In genomic region chr9:75625556-75626307, GRCm38 (mm10) we compare ENCODE assay signal across 8 mouse cellular contexts. TPM values are rescaled to one million over a fixed set of nuclear protein-coding genes. Genes with fewer than 3 reads are reported as not detected.
DNase-seq lines count a peak whose midpoint lies in the region; ATAC-seq and TF ChIP-seq lines count a peak whose summit lies in the region.

Gene Lysmd2, plus strand, starts transcription at chr9:75625741.

- H3K79me2 ChIP-seq in C2C12 (ENCODE audit: control insufficient read depth, insufficient read depth), result peaks cover 25% of the 10 kb centered on the region

- peak within 1 kb of the TSS; percentile 76 for H3K9ac ChIP-seq in heart, embryonic 12.5 days
- H3K9ac ChIP-seq in kidney, embryonic 16.5 days (replicated peaks; ENCODE audit: low read length), result peak within 1 kb of the TSS; percentile 93
- H3K9ac ChIP-seq in liver, embryonic 11.5 days (ENCODE audit: low read depth, low read length), result peak within 1 kb of the TSS; percentile 77

- WGBS in heart, embryonic 12.5 days, result under 1% methylated on average over 91 of the region's 94 CpGs
- WGBS in kidney, embryonic 16.5 days, result under 1% methylated on average over 52 of the region's 94 CpGs
- under 1% methylated on average over 84 of the region's 94 CpGs for WGBS in liver, embryonic 11.5 days

- peaks cover 5% of the 10 kb centered on the region for H3K79me3 ChIP-seq in C2C12 (ENCODE audit: low read depth)

- TF ChIP-seq POLR2A in bone marrow macrophage, adult 2 months (IDR thresholded peaks at IDR 0.05; ENCODE audit: borderline replicate concordance, low read depth, low read length), result no peak

- H3K36me3 ChIP-seq in C2C12 (ENCODE audit: control insufficient read depth, insufficient read depth), result no peaks in the 10 kb centered on the region
- no peaks in the 10 kb centered on the region for H3K36me3 ChIP-seq in heart, embryonic 12.5 days
- H3K36me3 ChIP-seq in kidney, embryonic 16.5 days (ENCODE audit: insufficient read depth, low read length), result no peaks in the 10 kb centered on the region
- H3K36me3 ChIP-seq in liver, embryonic 11.5 days (ENCODE audit: control insufficient read depth, insufficient read depth, low read length), result no peaks in the 10 kb centered on the region

- no peak within 1 kb of the TSS for H3K27ac ChIP-seq in bone marrow macrophage, adult 2 months (ENCODE audit: insufficient read depth, low read depth, low read length)
- peak within 1 kb of the TSS; percentile 49 for H3K27ac ChIP-seq in heart, embryonic 12.5 days (ENCODE audit: poor library complexity, severe bottlenecking)
- H3K27ac ChIP-seq in kidney, embryonic 16.5 days (ENCODE audit: low read length), result peak within 1 kb of the TSS; percentile 84
- 0 out of 2 replicates have a peak within 1 kb of the TSS, but pooled peaks have one; percentile 48 for H3K27ac ChIP-seq in liver, embryonic 11.5 days (ENCODE audit: low read depth, low read length)

- TF ChIP-seq CTCF in C2C12 (IDR thresholded peaks at IDR 0.05; ENCODE audit: control insufficient read depth, insufficient read depth, insufficient read length), result no peak
- no peak for TF ChIP-seq CTCF in bone marrow macrophage, adult 2 months (IDR thresholded peaks at IDR 0.05; ENCODE audit: low read depth, low read length)

- no peaks in the 10 kb centered on the region for H3K27me3 ChIP-seq in C2C12 (ENCODE audit: control insufficient read depth, insufficient read depth, insufficient read length)
- 0 out of 2 replicates have a peak, but pooled peaks cover 3% of the 10 kb centered on the region for H3K27me3 ChIP-seq in heart, embryonic 12.5 days (replicated peaks)
- no peaks in the 10 kb centered on the region for H3K27me3 ChIP-seq in kidney, embryonic 16.5 days (ENCODE audit: insufficient read depth, low read length)
- H3K27me3 ChIP-seq in liver, embryonic 11.5 days (replicated peaks; ENCODE audit: control insufficient read depth, insufficient read depth, low read length), result peaks cover 5% of the 10 kb centered on the region; the same call in 1 of the 2 replicates

- no peaks in the 10 kb centered on the region for H3K9me3 ChIP-seq in heart, embryonic 12.5 days (replicated peaks)
- H3K9me3 ChIP-seq in kidney, embryonic 16.5 days (ENCODE audit: low read length), result no peaks in the 10 kb centered on the region
- no peaks in the 10 kb centered on the region for H3K9me3 ChIP-seq in liver, embryonic 11.5 days (ENCODE audit: control insufficient read depth, low read length)

- peak within 1 kb of the TSS; percentile 59 for H3ac ChIP-seq in C2C12 (ENCODE audit: control insufficient read depth, insufficient read length, low read depth)

- H3K4me3 ChIP-seq in C2C12 (ENCODE audit: insufficient read depth, poor library complexity, severe bottlenecking), result peak within 1 kb of the TSS; percentile 34
- H3K4me3 ChIP-seq in bone marrow macrophage, adult 2 months (ENCODE audit: insufficient read depth, low read length), result peak within 1 kb of the TSS; percentile 59
- peak within 1 kb of the TSS; percentile 63 for H3K4me3 ChIP-seq in heart, embryonic 12.5 days
- peak within 1 kb of the TSS; percentile 76 for H3K4me3 ChIP-seq in kidney, embryonic 16.5 days (ENCODE audit: low read length)
- H3K4me3 ChIP-seq in liver, embryonic 11.5 days (ENCODE audit: low read depth, low read length), result peak within 1 kb of the TSS; percentile 73

- ATAC-seq in heart, embryonic 12.5 days (ENCODE audit: insufficient number of reproducible peaks, low FRiP score), result peak; percentile 88
- ATAC-seq in kidney, embryonic 16.5 days (ENCODE audit: low FRiP score, low TSS enrichment), result peak; percentile 94
- ATAC-seq in liver, embryonic 11.5 days (replicated peaks; ENCODE audit: low FRiP score), result peak; percentile 81

- peak within 1 kb of the TSS; percentile 87 for H3K4me2 ChIP-seq in heart, embryonic 12.5 days
- H3K4me2 ChIP-seq in kidney, embryonic 16.5 days (replicated peaks; ENCODE audit: low read depth, low read length), result peak within 1 kb of the TSS; percentile 87
- peak within 1 kb of the TSS; percentile 91 for H3K4me2 ChIP-seq in liver, embryonic 11.5 days

- DNase-seq in fibroblast of lung, adult 2 months (ENCODE audit: low read depth), result peak; percentile 40
- DNase-seq in liver, embryonic 11.5 days (ENCODE audit: low spot score), result peak; percentile 72
- DNase-seq in neural tube, embryonic 10.5 days (ENCODE audit: extremely low spot score, low spot score), result peak; percentile 83
- peak; percentile 67 for DNase-seq in testis, postnatal 14 days (ENCODE audit: low spot score)

- H3K4me1 ChIP-seq in bone marrow macrophage, adult 2 months (ENCODE audit: control insufficient read depth, insufficient read depth, low read length), result peaks cover 2% of the 10 kb centered on the region; the same call in 1 of the 2 replicates
- peaks cover 3% of the 10 kb centered on the region; the same call in 1 of the 2 replicates for H3K4me1 ChIP-seq in heart, embryonic 12.5 days (replicated peaks)
- no peaks in the 10 kb centered on the region; the same call in 1 of the 2 replicates for H3K4me1 ChIP-seq in kidney, embryonic 16.5 days (ENCODE audit: insufficient read depth, low read length)
- H3K4me1 ChIP-seq in liver, embryonic 11.5 days (replicated peaks; ENCODE audit: control insufficient read depth, insufficient read depth, low read length), result no peaks in the 10 kb centered on the region; the same call in 1 of the 2 replicates

TF ChIP-seq in C2C12, 6 proteins besides CTCF, POLR2A, EP300 and RAD21:
- TF ChIP-seq MAX (IDR thresholded peaks at IDR 0.05) (peak; percentile 50), MYOG (IDR thresholded peaks at IDR 0.05; ENCODE audit: control insufficient read depth, extremely low read depth, insufficient read length) (no peak)

RNA-seq across cellular contexts. Expression of gene Lysmd2, which starts in this region (rescaled TPM):
- 11.1 TPM for polyA plus RNA-seq in C2C12 (2012; fragmentation: generic; extraction: Trizol)
- not detected in 2 replicates for polyA plus RNA-seq in bone marrow macrophage, adult 2 months (2012; ENCODE audit: insufficient read depth, insufficient read length, missing spikeins)
- polyA plus RNA-seq in heart, embryonic 12.5 days (2016; fragmentation: Nextera tagmentation; extraction: Ambion mirVana), result 17.8 and 18.8 TPM in 2 replicates
- polyA plus RNA-seq in kidney, embryonic 16.5 days (2015; fragmentation: Nextera tagmentation; extraction: Ambion mirVana), result 31.0 and 31.5 TPM in 2 replicates
- 10.1 and 10.8 TPM in 2 replicates for polyA plus RNA-seq in liver, embryonic 11.5 days (2014; fragmentation: Nextera tagmentation; extraction: Ambion mirVana)
